Mouse (Mus musculus) cerebral cortex, adult 2 months (tissue): ENCODE data around the gene Ssxb5.

Experiments
- WGBS: fragments of 180-500 bp; shearing (Covaris S2); methylation state at CpG from one replicate; pipeline ENCODE4 v1.1.7; 2018; 5-methylcytosine and 5-hydroxymethylcytosine counted together

Gene Ssxb5

GRCm38 (mm10) chrX:8803391-8803790, at the start of gene Ssxb5:
Ssxb5 (plus strand) TSS chrX:8803691.
- 81% methylated on average over 4 of the region's 4 CpGs for WGBS

- 88% methylated on average over 1 of the region's 1 CpGs for WGBS
These were observed 40.2 kb downstream of the Ssxb5 start, which contains the start of gene Gm6592 for GRCm38 (mm10) chrX:8843694-8844093. Gm6592 (plus strand) TSS chrX:8843994.

- 95% methylated on average over 10 of the region's 10 CpGs for WGBS
These were observed 49.0 kb downstream of the Ssxb5 start for GRCm38 (mm10) chrX:8852486-8852885.
